Mouse (Mus musculus) ovary, adult 18-20 months (tissue): Measurements from ENCODE around the gene Mfsd4b1.

Source experiments
- DNase-seq: peaks from one replicate; pipeline ENCODE4 v3.0.0; 2022; ENCODE audit warnings: low spot score, mixed read lengths

The Mfsd4b1 gene

GRCm38 (mm10) chr10:39959761-39960440 is 65.2 kb downstream of the Mfsd4b1 start, which contains the start of gene Mfsd4b3:
Mfsd4b3 (minus strand) TSS chr10:39960153.
- DNase-seq, result peak; percentile 92

- no peak for DNase-seq
These were observed 66.8 kb downstream of the Mfsd4b1 start for GRCm38 (mm10) chr10:39958266-39958665.

GRCm38 (mm10) chr10:39956340-39956878 is 68.7 kb downstream of the Mfsd4b1 start:
- no peak for DNase-seq

DNA sequence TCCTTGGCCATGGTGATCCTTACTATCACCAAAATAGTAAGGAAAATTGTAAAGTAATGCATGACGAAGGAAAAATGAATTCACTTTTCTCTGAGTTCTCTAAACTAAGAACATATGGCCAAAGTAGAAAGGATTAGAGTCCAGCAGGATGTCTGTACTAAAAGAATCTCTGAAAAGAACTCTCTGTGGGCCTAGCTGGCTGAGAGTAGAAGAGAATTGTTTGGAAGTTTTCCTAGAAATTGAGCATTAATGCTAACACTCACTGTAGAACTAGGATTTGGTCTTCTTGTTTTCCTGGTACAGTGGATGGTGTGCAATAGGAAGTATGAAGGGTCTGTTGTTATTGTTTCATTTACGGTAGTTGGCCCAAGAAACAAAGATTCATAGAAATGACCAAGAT is 69.9 kb downstream of the Mfsd4b1 start:
- DNase-seq, result no peak
